Mouse (Mus musculus): ENCODE measurements around the gene Sprr2a2. TPM values are rescaled to one million over a fixed set of nuclear protein-coding genes. Genes with fewer than 3 reads are reported as not detected.
A peak's percentile ranks its signal among the peaks of the same experiment; 100 is the strongest.
"Not testable (repeated sequence)": the region's sequence is repeated elsewhere in the genome, so short reads cannot be mapped to it uniquely, and the experiment has no call there.

The Sprr2a2 gene
- not detected in 3 replicates for total RNA-seq (2017)

GRCm38 (mm10) chr3:92215569-92215968 lies at the start of gene Sprr2a2, which contains the start of gene Sprr2a1:
Gene Sprr2a2, plus strand, starts transcription at chr3:92215920.
Gene Sprr2a1, plus strand, starts transcription at chr3:92215799.
- ATAC-seq (replicated peaks; ENCODE audit: insufficient number of reproducible peaks, low FRiP score, low TSS enrichment, poor library complexity, severe bottlenecking) = not testable (repeated sequence)

GRCm38 (mm10) chr3:92169847-92170246 lies 45.9 kb upstream of the Sprr2a2 start:
- ATAC-seq (replicated peaks; ENCODE audit: insufficient number of reproducible peaks, low FRiP score, low TSS enrichment, poor library complexity, severe bottlenecking) = no peak

GRCm38 (mm10) chr3:92176880-92177279 lies 38.8 kb upstream of the Sprr2a2 start:
- no peak for ATAC-seq (replicated peaks; ENCODE audit: insufficient number of reproducible peaks, low FRiP score, low TSS enrichment, poor library complexity, severe bottlenecking)

GRCm38 (mm10) chr3:92195512-92196200 lies 20.1 kb upstream of the Sprr2a2 start:
- ATAC-seq (replicated peaks; ENCODE audit: insufficient number of reproducible peaks, low FRiP score, low TSS enrichment, poor library complexity, severe bottlenecking) = no peak

- not testable (repeated sequence) for ATAC-seq (replicated peaks; ENCODE audit: insufficient number of reproducible peaks, low FRiP score, low TSS enrichment, poor library complexity, severe bottlenecking)
These were observed 4.4 kb upstream of the Sprr2a2 start for GRCm38 (mm10) chr3:92211133-92211925.

- 0 out of 2 replicates have a peak, but pooled peaks have one; percentile 20 for ATAC-seq (replicated peaks; ENCODE audit: insufficient number of reproducible peaks, low FRiP score, low TSS enrichment, poor library complexity, severe bottlenecking)
These were observed 3.7 kb upstream of the Sprr2a2 start for GRCm38 (mm10) chr3:92212059-92212458.

- ATAC-seq (replicated peaks; ENCODE audit: insufficient number of reproducible peaks, low FRiP score, low TSS enrichment, poor library complexity, severe bottlenecking) = not testable (repeated sequence)
These were observed 2.1 kb upstream of the Sprr2a2 start for GRCm38 (mm10) chr3:92213651-92214050.

- ATAC-seq (replicated peaks; ENCODE audit: insufficient number of reproducible peaks, low FRiP score, low TSS enrichment, poor library complexity, severe bottlenecking) = peak; percentile 67
These were observed 3.3 kb downstream of the Sprr2a2 start for GRCm38 (mm10) chr3:92219031-92219430.

- not testable (repeated sequence) for ATAC-seq (replicated peaks; ENCODE audit: insufficient number of reproducible peaks, low FRiP score, low TSS enrichment, poor library complexity, severe bottlenecking)
These were observed 8.0 kb downstream of the Sprr2a2 start for GRCm38 (mm10) chr3:92223708-92224107.

GRCm38 (mm10) chr3:92227410-92227809 lies 11.7 kb downstream of the Sprr2a2 start:
- not testable (repeated sequence) for ATAC-seq (replicated peaks; ENCODE audit: insufficient number of reproducible peaks, low FRiP score, low TSS enrichment, poor library complexity, severe bottlenecking)

GRCm38 (mm10) chr3:92236463-92237189 lies 20.9 kb downstream of the Sprr2a2 start:
- peak; percentile 47 for ATAC-seq (replicated peaks; ENCODE audit: insufficient number of reproducible peaks, low FRiP score, low TSS enrichment, poor library complexity, severe bottlenecking)

- ATAC-seq (replicated peaks; ENCODE audit: insufficient number of reproducible peaks, low FRiP score, low TSS enrichment, poor library complexity, severe bottlenecking) = not testable (repeated sequence)
These were observed 23.0 kb downstream of the Sprr2a2 start for GRCm38 (mm10) chr3:92238736-92239135.

GRCm38 (mm10) chr3:92239197-92239596 lies 23.5 kb downstream of the Sprr2a2 start:
- peak; percentile 24; the same call in 1 of the 2 replicates for ATAC-seq (replicated peaks; ENCODE audit: insufficient number of reproducible peaks, low FRiP score, low TSS enrichment, poor library complexity, severe bottlenecking)

- ATAC-seq (replicated peaks; ENCODE audit: insufficient number of reproducible peaks, low FRiP score, low TSS enrichment, poor library complexity, severe bottlenecking) = not testable (repeated sequence)
These were observed 29.1 kb downstream of the Sprr2a2 start for GRCm38 (mm10) chr3:92244833-92245232.

GRCm38 (mm10) chr3:92246245-92246644 lies 30.5 kb downstream of the Sprr2a2 start:
- ATAC-seq (replicated peaks; ENCODE audit: insufficient number of reproducible peaks, low FRiP score, low TSS enrichment, poor library complexity, severe bottlenecking) = not testable (repeated sequence)

- ATAC-seq (replicated peaks; ENCODE audit: insufficient number of reproducible peaks, low FRiP score, low TSS enrichment, poor library complexity, severe bottlenecking) = not testable (repeated sequence)
These were observed 32.8 kb downstream of the Sprr2a2 start for GRCm38 (mm10) chr3:92248494-92248893.

GRCm38 (mm10) chr3:92250450-92250849 lies 34.7 kb downstream of the Sprr2a2 start:
- not testable (repeated sequence) for ATAC-seq (replicated peaks; ENCODE audit: insufficient number of reproducible peaks, low FRiP score, low TSS enrichment, poor library complexity, severe bottlenecking)

- peak; percentile 66 for ATAC-seq (replicated peaks; ENCODE audit: insufficient number of reproducible peaks, low FRiP score, low TSS enrichment, poor library complexity, severe bottlenecking)
These were observed 38.1 kb downstream of the Sprr2a2 start for GRCm38 (mm10) chr3:92253860-92254259.

- not testable (repeated sequence) for ATAC-seq (replicated peaks; ENCODE audit: insufficient number of reproducible peaks, low FRiP score, low TSS enrichment, poor library complexity, severe bottlenecking)
These were observed 42.8 kb downstream of the Sprr2a2 start for GRCm38 (mm10) chr3:92258526-92258925.

Data from monocyte, adult 5-6 weeks (primary cell).